Mouse (Mus musculus) right cerebral cortex, postnatal 14 days (tissue): ENCODE measurements around the gene Draxin.
"Not testable (repeated sequence)": the region's sequence is repeated elsewhere in the genome, so short reads cannot be mapped to it uniquely, and the experiment has no call there.

Experiments
- DNase-seq: peaks from one replicate; pipeline ENCODE4 v3.0.0; 2022

Draxin gene

GRCm38 (mm10) chr4:148130561-148131413 lies at the start of gene Draxin:
Draxin (minus strand) TSS chr4:148130698.
- peak; percentile 42 for DNase-seq

- no peak for DNase-seq
Observed at GRCm38 (mm10) chr4:148177716-148178115, 47.2 kb upstream of the Draxin start.

GRCm38 (mm10) chr4:148176603-148177002 lies 46.1 kb upstream of the Draxin start:
- not testable (repeated sequence) for DNase-seq

GRCm38 (mm10) chr4:148174495-148174862 lies 44.0 kb upstream of the Draxin start:
- no peak for DNase-seq

- DNase-seq: no peak
Observed at GRCm38 (mm10) chr4:148173811-148174494, 43.5 kb upstream of the Draxin start.

GRCm38 (mm10) chr4:148171261-148171660 lies 40.8 kb upstream of the Draxin start:
- no peak for DNase-seq

- peak; percentile 44 for DNase-seq
Observed at GRCm38 (mm10) chr4:148170842-148171241, 40.3 kb upstream of the Draxin start.

GRCm38 (mm10) chr4:148169586-148169985 lies 39.1 kb upstream of the Draxin start:
- DNase-seq: no peak

- DNase-seq: peak; percentile 67
Observed at GRCm38 (mm10) chr4:148168287-148168686, 37.8 kb upstream of the Draxin start.

- DNase-seq: peak; percentile 83
Observed at GRCm38 (mm10) chr4:148166986-148167385, 36.5 kb upstream of the Draxin start.

GRCm38 (mm10) chr4:148166431-148166830 lies 35.9 kb upstream of the Draxin start:
- DNase-seq: peak; percentile 69

GRCm38 (mm10) chr4:148165551-148165950 lies 35.1 kb upstream of the Draxin start:
- no peak for DNase-seq

- no peak for DNase-seq
Observed at GRCm38 (mm10) chr4:148164461-148164860, 34.0 kb upstream of the Draxin start.

GRCm38 (mm10) chr4:148164002-148164439 lies 33.5 kb upstream of the Draxin start:
- DNase-seq: peak; percentile 81

- DNase-seq: peak; percentile 68
Observed at GRCm38 (mm10) chr4:148160436-148161390, 30.2 kb upstream of the Draxin start, which contains the start of the genes Fbxo44 and Fbxo2. Fbxo44 (minus strand) TSS chr4:148160482. Fbxo2 (plus strand) TSS chr4:148160621.

GRCm38 (mm10) chr4:148159544-148160435 lies 29.3 kb upstream of the Draxin start:
- DNase-seq: peak; percentile 97

- no peak for DNase-seq
Observed at GRCm38 (mm10) chr4:148158436-148159348, 28.2 kb upstream of the Draxin start.

GRCm38 (mm10) chr4:148154982-148155381 lies 24.5 kb upstream of the Draxin start:
- DNase-seq: peak; percentile 69

- DNase-seq: no peak
Observed at GRCm38 (mm10) chr4:148154006-148154405, 23.5 kb upstream of the Draxin start.

GRCm38 (mm10) chr4:148152547-148152946 lies 22.0 kb upstream of the Draxin start:
- DNase-seq: no peak
